Mouse (Mus musculus): Measurements from ENCODE around the gene Rtn4rl1. TPM values are rescaled to one million over a fixed set of nuclear protein-coding genes. Genes with fewer than 3 reads are reported as not detected.
"Not testable (repeated sequence)": the region's sequence is repeated elsewhere in the genome, so short reads cannot be mapped to it uniquely, and the experiment has no call there.

The Rtn4rl1 gene
- polyA plus RNA-seq, 1 experiment from 2014 or later, result 2.9 TPM

DNA sequence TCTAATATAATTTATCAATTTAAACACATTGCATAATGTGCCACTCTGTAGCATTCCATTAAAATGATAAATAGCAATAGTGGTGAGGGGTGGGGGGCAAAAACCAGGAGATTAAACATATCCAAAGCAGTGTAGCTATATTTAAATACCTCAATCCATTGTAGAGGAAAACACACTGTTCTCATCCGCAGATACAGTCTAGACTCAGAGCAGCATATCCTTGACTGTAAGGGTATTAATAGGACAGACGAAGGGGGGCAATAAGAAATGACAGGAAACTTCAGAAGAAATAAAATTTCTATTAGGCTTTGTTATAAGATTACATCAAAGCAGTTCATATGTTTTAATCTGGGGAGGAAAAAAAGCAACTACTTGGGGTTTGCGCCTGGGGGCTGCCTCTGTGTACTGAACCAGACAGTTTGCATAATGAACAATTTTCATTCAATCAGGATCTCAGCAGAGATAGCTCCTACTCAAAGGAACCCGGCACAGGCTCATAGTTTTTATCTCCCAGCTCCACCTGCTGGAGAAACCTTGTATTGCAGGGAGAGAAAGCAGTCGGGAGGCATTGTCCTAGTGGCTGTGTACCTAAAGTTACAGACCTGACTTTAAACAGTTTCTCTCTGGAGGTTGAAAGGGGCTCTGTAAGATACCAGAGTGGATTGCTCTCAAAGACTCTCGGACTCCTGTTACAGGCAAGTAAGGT lies 97.1 kb downstream of the Rtn4rl1 start:
- Histone ChIP-seq H3K9ac (ENCODE audit: low read length) (no peak overlapping the region), H3K4me2 (ENCODE audit: low read depth, low read length) (no peak overlapping the region), H3K27me3 (ENCODE audit: control insufficient read depth, insufficient read depth, low read depth, low read length) (peaks cover 11% of the 10 kb centered on the region), H3K9me3 (ENCODE audit: control insufficient read depth, low read length) (no peaks in the 10 kb centered on the region), H3K4me3 (ENCODE audit: low read length) (no peak overlapping the region), H3K27ac (ENCODE audit: low read length) (no peak overlapping the region), H3K4me1 (replicated peaks; ENCODE audit: control insufficient read depth, insufficient read depth, low read length) (0 out of 2 replicates have a peak, but pooled peaks cover 3% of the 10 kb centered on the region), H3K36me3 (ENCODE audit: control insufficient read depth, insufficient read depth, low read length) (no peaks in the 10 kb centered on the region)
- peak; percentile 62; the same call in 1 of the 2 replicates for ATAC-seq (ENCODE audit: low read depth)
- WGBS, result 17% methylated on average over 6 of the region's 6 CpGs

DNA sequence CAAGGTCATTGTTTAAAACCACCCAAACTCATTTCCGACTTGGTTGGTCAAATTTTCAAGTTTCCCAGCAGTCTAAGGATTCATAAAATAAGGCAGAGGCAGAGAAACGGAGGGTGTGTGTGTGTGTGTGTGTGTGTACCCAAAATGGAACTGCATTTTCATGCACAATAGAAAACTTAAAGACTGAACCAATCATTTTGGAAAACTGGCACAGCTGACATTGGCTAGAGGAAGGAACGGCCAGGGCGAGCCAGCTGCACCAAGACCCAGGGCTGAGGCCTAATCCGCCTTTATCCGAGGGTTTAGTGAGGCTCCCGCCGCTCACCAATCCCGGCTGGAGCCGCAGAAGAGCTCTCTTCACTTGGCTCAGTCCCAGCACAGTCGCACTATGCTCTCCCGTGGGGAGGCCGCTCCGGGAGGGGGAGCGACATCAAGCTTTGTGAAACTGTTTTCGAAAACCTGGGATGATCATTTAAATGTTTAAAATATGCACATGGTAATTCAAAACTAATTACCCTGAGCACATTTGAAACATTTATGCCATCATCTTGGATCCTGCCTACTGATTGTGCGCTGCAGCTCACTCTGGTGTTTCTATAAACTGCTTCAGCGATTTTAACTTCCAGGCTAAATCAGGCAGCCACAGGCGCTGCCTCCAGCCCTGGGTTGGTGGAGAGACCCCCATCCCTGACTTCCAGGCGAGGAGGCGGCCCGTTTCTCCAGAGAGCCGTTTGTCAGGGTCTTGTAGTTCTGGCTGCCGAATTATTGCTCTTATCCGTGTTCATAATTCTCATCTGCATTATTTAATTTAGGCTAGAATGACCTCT lies 98.0 kb downstream of the Rtn4rl1 start:
- peaks cover 11% of the 10 kb centered on the region for H3K27me3 ChIP-seq (ENCODE audit: control insufficient read depth, insufficient read depth, low read depth, low read length)
- peak overlapping the region; percentile 31; the same call in 1 of the 2 replicates for H3K4me2 ChIP-seq (ENCODE audit: low read depth, low read length)
- no peaks in the 10 kb centered on the region for H3K36me3 ChIP-seq (ENCODE audit: control insufficient read depth, insufficient read depth, low read length)
- H3K9ac ChIP-seq (ENCODE audit: low read length), result 0 out of 2 replicates have a peak overlapping the region, but pooled peaks have one; percentile 19
- H3K9me3 ChIP-seq (ENCODE audit: control insufficient read depth, low read length), result no peaks in the 10 kb centered on the region
- no peak for ATAC-seq (ENCODE audit: low read depth)
- H3K27ac ChIP-seq (ENCODE audit: low read length), result no peak overlapping the region
- 0 out of 2 replicates have a peak, but pooled peaks cover 3% of the 10 kb centered on the region for H3K4me1 ChIP-seq (replicated peaks; ENCODE audit: control insufficient read depth, insufficient read depth, low read length)
- WGBS, result 30% methylated on average over 25 of the region's 25 CpGs
- H3K4me3 ChIP-seq (ENCODE audit: low read length), result no peak overlapping the region

DNA sequence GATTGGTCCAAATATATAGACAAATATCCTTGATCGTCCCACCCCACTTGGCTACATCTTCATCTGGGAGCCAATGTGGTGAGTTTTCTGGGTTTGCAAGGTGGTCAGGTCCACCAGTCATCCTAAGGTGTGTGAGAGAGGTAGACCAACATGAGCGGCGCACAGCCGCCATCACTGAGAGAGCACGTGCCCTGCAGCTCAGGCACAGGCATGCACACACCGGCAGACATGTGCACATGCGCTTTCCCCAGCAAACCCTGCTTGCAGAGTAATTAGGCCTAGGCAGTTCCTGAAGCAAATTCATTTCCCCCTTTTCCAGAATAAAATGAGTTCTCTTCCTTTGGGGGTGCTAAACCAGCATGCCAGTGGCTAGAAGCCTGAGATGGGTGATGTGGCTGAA lies 98.7 kb downstream of the Rtn4rl1 start:
- no peak for ATAC-seq (ENCODE audit: low read depth)
- Histone ChIP-seq H3K36me3 (ENCODE audit: control insufficient read depth, insufficient read depth, low read length) (no peaks in the 10 kb centered on the region), H3K4me3 (ENCODE audit: low read length) (no peak overlapping the region), H3K9ac (ENCODE audit: low read length) (no peak overlapping the region), H3K4me2 (ENCODE audit: low read depth, low read length) (no peak overlapping the region), H3K9me3 (ENCODE audit: control insufficient read depth, low read length) (no peaks in the 10 kb centered on the region), H3K27me3 (ENCODE audit: control insufficient read depth, insufficient read depth, low read depth, low read length) (peaks cover 11% of the 10 kb centered on the region), H3K27ac (ENCODE audit: low read length) (no peak overlapping the region), H3K4me1 (replicated peaks; ENCODE audit: control insufficient read depth, insufficient read depth, low read length) (0 out of 2 replicates have a peak, but pooled peaks cover 3% of the 10 kb centered on the region)
- WGBS, result 82% methylated on average over 7 of the region's 7 CpGs

DNA sequence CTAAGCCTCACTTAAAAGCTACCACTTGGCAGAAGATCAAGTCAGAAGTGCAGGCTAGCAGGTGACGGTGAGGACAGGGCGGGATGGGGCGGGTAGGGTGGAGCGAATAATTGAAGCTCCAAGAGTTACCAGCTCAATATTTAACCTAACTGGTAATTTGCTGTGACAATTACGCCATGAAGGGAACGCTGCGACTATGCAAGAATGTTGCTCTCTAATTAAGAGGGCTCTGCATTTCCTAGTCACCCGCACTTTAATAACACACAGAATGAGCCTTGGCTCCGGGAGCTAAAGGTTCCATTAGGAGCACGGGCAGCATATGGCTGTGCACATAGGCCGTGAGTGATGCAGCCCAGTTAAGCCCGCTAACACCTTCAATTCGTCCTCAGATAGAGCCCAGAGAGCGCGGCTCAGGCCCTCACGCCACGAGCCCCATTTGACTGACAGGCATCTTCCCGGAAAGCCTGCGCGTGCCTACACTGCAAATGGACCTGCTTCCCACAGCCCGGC lies 100.3 kb downstream of the Rtn4rl1 start:
- 0 out of 2 replicates have a peak, but pooled peaks have one; percentile 21 for ATAC-seq (ENCODE audit: low read depth)
- H3K9ac ChIP-seq (ENCODE audit: low read length), result no peak overlapping the region
- no peak overlapping the region for H3K4me2 ChIP-seq (ENCODE audit: low read depth, low read length)
- no peaks in the 10 kb centered on the region for H3K36me3 ChIP-seq (ENCODE audit: control insufficient read depth, insufficient read depth, low read length)
- no peak overlapping the region for H3K4me3 ChIP-seq (ENCODE audit: low read length)
- no peak overlapping the region for H3K27ac ChIP-seq (ENCODE audit: low read length)
- peaks cover 11% of the 10 kb centered on the region for H3K27me3 ChIP-seq (ENCODE audit: control insufficient read depth, insufficient read depth, low read depth, low read length)
- WGBS, result 47% methylated on average over 21 of the region's 21 CpGs
- no peaks in the 10 kb centered on the region for H3K9me3 ChIP-seq (ENCODE audit: control insufficient read depth, low read length)
- peaks cover 9% of the 10 kb centered on the region; the same call in 1 of the 2 replicates for H3K4me1 ChIP-seq (replicated peaks; ENCODE audit: control insufficient read depth, insufficient read depth, low read length)

DNA sequence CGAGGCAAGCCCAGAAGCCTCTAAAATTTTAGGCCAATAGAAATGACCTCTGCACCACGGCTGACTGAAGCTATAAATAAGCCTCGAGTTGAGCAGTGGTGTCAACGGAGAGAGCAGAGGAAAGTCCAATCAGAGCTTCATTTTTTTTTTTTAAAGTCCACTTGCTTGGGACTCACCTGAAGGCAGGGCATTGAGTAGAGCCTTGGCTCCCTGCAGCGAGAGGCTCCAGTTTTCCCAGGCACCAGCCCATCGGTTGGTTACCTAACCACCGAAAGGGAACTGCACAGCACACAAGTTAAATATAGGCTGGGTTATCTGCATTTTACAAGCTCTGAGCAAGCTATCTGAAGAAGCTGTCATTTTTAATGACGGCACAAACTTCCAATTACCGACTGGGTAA lies 101.3 kb downstream of the Rtn4rl1 start:
- no peak for ATAC-seq (ENCODE audit: low read depth)
- Histone ChIP-seq H3K9me3 (ENCODE audit: control insufficient read depth, low read length) (no peaks in the 10 kb centered on the region), H3K9ac (ENCODE audit: low read length) (no peak overlapping the region), H3K4me3 (ENCODE audit: low read length) (no peak overlapping the region), H3K36me3 (ENCODE audit: control insufficient read depth, insufficient read depth, low read length) (peaks cover 4% of the 10 kb centered on the region; the same call in 1 of the 2 replicates), H3K27me3 (ENCODE audit: control insufficient read depth, insufficient read depth, low read depth, low read length) (peaks cover 11% of the 10 kb centered on the region), H3K27ac (ENCODE audit: low read length) (no peak overlapping the region), H3K4me1 (replicated peaks; ENCODE audit: control insufficient read depth, insufficient read depth, low read length) (peaks cover 9% of the 10 kb centered on the region; the same call in 1 of the 2 replicates), H3K4me2 (ENCODE audit: low read depth, low read length) (no peak overlapping the region)
- WGBS, result 62% methylated on average over 9 of the region's 9 CpGs

DNA sequence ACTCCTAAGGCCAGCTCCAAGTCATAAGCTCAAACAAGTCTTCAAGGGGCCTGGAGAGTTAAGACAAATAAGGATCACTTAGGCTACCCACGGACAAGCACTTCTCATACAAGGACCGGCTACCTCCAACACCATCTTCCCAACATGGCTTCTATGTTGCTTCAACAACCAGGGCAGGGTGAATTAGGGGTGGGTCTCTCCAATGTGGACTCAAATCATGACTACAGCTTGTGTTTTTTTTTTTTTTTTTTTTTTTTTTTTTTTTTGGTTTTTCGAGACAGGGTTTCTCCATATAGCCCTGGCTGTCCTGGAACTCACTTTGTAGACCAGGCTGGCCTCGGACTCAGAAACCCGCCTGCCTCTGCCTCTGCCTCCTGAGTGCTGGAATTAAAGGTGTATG lies 102.0 kb downstream of the Rtn4rl1 start:
- H3K9me3 ChIP-seq (ENCODE audit: control insufficient read depth, low read length); H3K4me2 ChIP-seq (ENCODE audit: low read depth, low read length); H3K4me3 ChIP-seq (ENCODE audit: low read length); H3K27ac ChIP-seq (ENCODE audit: low read length); ATAC-seq (ENCODE audit: low read depth); H3K4me1 ChIP-seq (replicated peaks; ENCODE audit: control insufficient read depth, insufficient read depth, low read length); H3K9ac ChIP-seq (ENCODE audit: low read length); H3K36me3 ChIP-seq (ENCODE audit: control insufficient read depth, insufficient read depth, low read length): not testable (repeated sequence)
- peaks cover 11% of the 10 kb centered on the region for H3K27me3 ChIP-seq (ENCODE audit: control insufficient read depth, insufficient read depth, low read depth, low read length)
- 80% methylated on average over 5 of the region's 5 CpGs for WGBS

DNA sequence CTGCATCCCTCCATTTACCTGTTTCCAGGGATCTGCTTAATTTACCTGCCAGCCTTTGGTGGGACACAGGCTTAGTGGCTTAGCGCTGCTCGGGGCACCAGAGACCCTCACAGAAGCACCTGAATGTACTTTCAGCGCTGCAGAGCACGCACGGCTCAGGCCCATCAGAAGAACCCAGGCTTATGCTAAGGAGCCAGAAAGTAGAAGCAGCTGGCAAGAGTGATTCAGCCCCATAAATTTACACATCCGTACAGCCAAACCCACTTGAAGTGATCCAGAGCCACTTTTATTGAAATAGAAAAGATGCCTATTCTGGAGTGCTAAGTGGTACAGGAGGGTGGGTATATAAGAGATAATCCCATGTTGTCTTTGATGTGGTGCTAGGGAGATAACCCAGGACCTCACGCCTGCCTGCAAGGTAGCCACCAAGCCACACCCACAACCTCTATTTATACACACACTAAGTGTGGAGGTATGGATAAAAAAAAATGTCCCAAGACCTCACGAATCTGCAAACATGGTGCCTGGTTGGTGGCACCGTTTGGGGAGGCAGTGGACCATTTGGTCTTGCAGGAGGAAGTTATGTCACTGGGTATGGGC lies 102.9 kb downstream of the Rtn4rl1 start:
- peaks cover 17% of the 10 kb centered on the region for H3K36me3 ChIP-seq (ENCODE audit: control insufficient read depth, insufficient read depth, low read length)
- no peak overlapping the region for H3K4me2 ChIP-seq (ENCODE audit: low read depth, low read length)
- H3K27me3 ChIP-seq (ENCODE audit: control insufficient read depth, insufficient read depth, low read depth, low read length), result peaks cover 9% of the 10 kb centered on the region
- 66% methylated on average over 9 of the region's 9 CpGs for WGBS
- H3K9me3 ChIP-seq (ENCODE audit: control insufficient read depth, low read length), result no peaks in the 10 kb centered on the region
- H3K4me1 ChIP-seq (replicated peaks; ENCODE audit: control insufficient read depth, insufficient read depth, low read length), result peaks cover 9% of the 10 kb centered on the region; the same call in 1 of the 2 replicates
- no peak for ATAC-seq (ENCODE audit: low read depth)
- H3K9ac ChIP-seq (ENCODE audit: low read length), result no peak overlapping the region
- H3K27ac ChIP-seq (ENCODE audit: low read length), result no peak overlapping the region
- H3K4me3 ChIP-seq (ENCODE audit: low read length), result no peak overlapping the region

DNA sequence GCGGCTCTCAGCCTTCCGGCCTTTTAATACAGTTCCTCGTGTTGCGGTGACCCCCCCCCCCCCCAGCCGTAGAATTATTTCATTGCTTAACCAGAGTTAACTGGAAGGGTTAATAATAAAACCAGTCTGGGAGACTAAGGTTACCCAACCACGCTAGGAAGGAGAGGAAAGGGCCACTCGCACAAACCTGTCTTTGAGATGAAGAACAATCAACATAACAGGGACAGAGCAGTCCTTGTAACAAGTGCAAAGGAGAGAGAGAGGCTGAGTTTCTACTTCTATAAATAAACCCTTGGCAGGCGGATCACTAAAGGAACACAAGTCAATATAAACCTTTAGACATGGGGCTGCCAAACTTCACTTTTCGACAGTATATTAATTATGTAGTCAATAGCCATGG lies 104.0 kb downstream of the Rtn4rl1 start:
- no peak overlapping the region for H3K4me3 ChIP-seq (ENCODE audit: low read length)
- peaks cover 6% of the 10 kb centered on the region; the same call in 1 of the 2 replicates for H3K4me1 ChIP-seq (replicated peaks; ENCODE audit: control insufficient read depth, insufficient read depth, low read length)

More for the DNA sequence above, 104.0 kb downstream of the Rtn4rl1 start:
- Histone ChIP-seq H3K4me2 (ENCODE audit: low read depth, low read length) (no peak overlapping the region), H3K36me3 (ENCODE audit: control insufficient read depth, insufficient read depth, low read length) (peaks cover 25% of the 10 kb centered on the region), H3K27me3 (ENCODE audit: control insufficient read depth, insufficient read depth, low read depth, low read length) (no peaks in the 10 kb centered on the region), H3K27ac (ENCODE audit: low read length) (no peak overlapping the region), H3K9me3 (ENCODE audit: control insufficient read depth, low read length) (no peaks in the 10 kb centered on the region), H3K9ac (ENCODE audit: low read length) (no peak overlapping the region)
- ATAC-seq (ENCODE audit: low read depth), result no peak
- 48% methylated on average over 9 of the region's 9 CpGs for WGBS

All from lung, embryonic 16.5 days (tissue).